Mouse (Mus musculus): ENCODE results near the gene Sypl2. TPM values are rescaled to one million over a fixed set of nuclear protein-coding genes. Genes with fewer than 3 reads are reported as not detected.

The Sypl2 gene
- total and polyA plus RNA-seq, 3 experiments, result not detected

DNA sequence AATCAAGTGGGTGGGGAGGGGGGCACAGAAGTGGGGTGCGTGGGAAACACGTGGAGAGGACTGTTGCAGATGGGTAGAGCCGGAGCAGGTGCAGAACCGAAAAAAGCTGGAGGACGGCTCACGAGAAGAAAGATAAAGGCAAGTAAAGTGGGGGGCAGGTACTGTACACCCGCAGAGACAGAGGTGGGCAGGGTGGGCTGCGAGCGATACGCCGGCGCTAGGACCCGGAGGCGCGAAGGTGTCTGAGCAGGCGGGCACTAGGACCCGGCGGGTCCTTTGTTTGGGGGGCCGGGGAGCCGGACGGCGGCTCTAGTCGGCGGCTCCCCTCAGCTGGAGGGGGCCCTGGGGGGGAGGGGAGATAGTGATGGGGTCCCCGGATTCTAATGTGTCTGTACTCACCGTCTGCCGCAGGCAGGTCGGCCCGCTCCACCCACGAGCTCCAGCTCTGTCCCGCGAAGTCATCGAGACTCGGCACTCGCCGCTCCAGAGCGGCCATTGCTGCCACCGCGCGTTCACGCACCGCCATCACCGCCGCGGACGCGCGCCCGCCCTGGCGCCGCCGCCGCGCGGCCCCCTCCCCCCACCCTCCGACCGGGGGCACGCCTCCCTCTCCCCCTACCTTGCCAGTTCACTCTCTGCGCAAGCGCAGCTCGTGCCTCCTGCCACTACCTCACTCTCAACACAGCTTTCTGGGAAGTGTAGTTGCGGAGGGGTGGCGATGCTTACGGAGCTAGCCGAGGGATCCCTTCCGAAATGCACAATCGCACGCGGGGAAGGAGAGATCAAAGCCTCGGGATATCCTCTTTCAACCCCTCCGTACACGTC lies 16.3 kb downstream of the Sypl2 start:
- Histone ChIP-seq H3K36me3 (ENCODE audit: control insufficient read depth in 1 of 2, insufficient read depth in 2 of 2, low read length in 2 of 2) (peaks cover 0 to 8% of the 10 kb centered on the region in 2 experiments; a peak in 2 of 4 replicates), H3K27ac (ENCODE audit: control insufficient read depth, low read depth, low read length) (peak overlapping the region; percentile 78), H3K9ac (ENCODE audit: control insufficient read depth, low read depth, low read length, poor library complexity, severe bottlenecking) (peak overlapping the region; percentile 93)
- TF ChIP-seq MEF2A (IDR thresholded peaks at IDR 0.05; ENCODE audit: extremely low read depth, insufficient replicate concordance, low read depth, low read length, poor library complexity, severe bottlenecking) (no peak), SMC3 (IDR thresholded peaks at IDR 0.05; ENCODE audit: low read depth, low read length) (no peak), USF1 (IDR thresholded peaks at IDR 0.05; ENCODE audit: low read depth, low read length) (0 out of 2 replicates have a peak, but pooled peaks have one; percentile 13), CTCF (IDR thresholded peaks at IDR 0.05 in 2 of 3, conservative IDR thresholded peaks at IDR 0.05 in 1 of 3; ENCODE audit: control insufficient read depth in 1 of 3, insufficient read depth in 1 of 3, low read depth in 2 of 3, low read length in 3 of 3, poor library complexity in 1 of 3, severe bottlenecking in 1 of 3) (peak in 1 of 3 experiments; percentile 13; a peak in 1 of 6 replicates), RAD21 (IDR thresholded peaks at IDR 0.05; ENCODE audit: low read depth, low read length) (no peak), ZNF384 (IDR thresholded peaks at IDR 0.05; ENCODE audit: low read depth, low read length) (no peak), ELF1 (IDR thresholded peaks at IDR 0.05; ENCODE audit: low read depth, low read length) (peak; percentile 69), JUND (IDR thresholded peaks at IDR 0.05; ENCODE audit: low read depth, low read length) (no peak), RCOR1 (IDR thresholded peaks at IDR 0.05; ENCODE audit: low read depth, low read length) (no peak), HCFC1 (IDR thresholded peaks at IDR 0.05; ENCODE audit: low read depth, low read length) (peak; percentile 89), POLR2AphosphoS2 (IDR thresholded peaks at IDR 0.05; ENCODE audit: low read length) (no peak), TBP (IDR thresholded peaks at IDR 0.05; ENCODE audit: low read depth, low read length) (peak; percentile 74), SIN3A (IDR thresholded peaks at IDR 0.05; ENCODE audit: low read length) (peak; percentile 99), ETS1 (IDR thresholded peaks at IDR 0.05; ENCODE audit: low read depth, low read length) (no peak; the same call in 1 of the 2 replicates), BHLHE40 (IDR thresholded peaks at IDR 0.05; ENCODE audit: borderline replicate concordance, low read depth, low read length) (no peak), UBTF (IDR thresholded peaks at IDR 0.05; ENCODE audit: borderline replicate concordance, insufficient read depth, low read depth, low read length) (no peak), MAZ (IDR thresholded peaks at IDR 0.05; ENCODE audit: low read depth, low read length) (peak; percentile 93; the same call in 1 of the 2 replicates), ZC3H11A (IDR thresholded peaks at IDR 0.05; ENCODE audit: low read depth, low read length) (no peak), E2F4 (IDR thresholded peaks at IDR 0.05; ENCODE audit: borderline replicate concordance, low read depth, low read length) (no peak; the same call in 1 of the 2 replicates), NRF1 (IDR thresholded peaks at IDR 0.05; ENCODE audit: insufficient read depth, low read depth, low read length, poor library complexity, severe bottlenecking) (peak; percentile 92), TAL1 (IDR thresholded peaks at IDR 0.05; ENCODE audit: low read length) (no peak), EP300 (IDR thresholded peaks at IDR 0.05; ENCODE audit: low read depth in 1 of 2, low read length in 2 of 2) (no peak), CHD1 (IDR thresholded peaks at IDR 0.05; ENCODE audit: low read depth, low read length) (no peak), KAT2A (conservative IDR thresholded peaks at IDR 0.05; ENCODE audit: low read depth, low read length) (peak; percentile 66; the same call in 1 of the 2 replicates), CHD2 (IDR thresholded peaks at IDR 0.05; ENCODE audit: low read length) (no peak), ZMIZ1 (IDR thresholded peaks at IDR 0.05; ENCODE audit: low read depth, low read length) (peak; percentile 16), MAFK (IDR thresholded peaks at IDR 0.05; ENCODE audit: borderline replicate concordance, low read depth, low read length) (no peak), GATA1 (IDR thresholded peaks at IDR 0.05; ENCODE audit: low read depth, low read length) (no peak), POLR2AphosphoS5 (IDR thresholded peaks at IDR 0.05; ENCODE audit: borderline replicate concordance, low read depth, low read length) (no peak), POLR2A (IDR thresholded peaks at IDR 0.05; ENCODE audit: control insufficient read depth in 1 of 2, insufficient read depth in 1 of 2, low read depth in 1 of 2, low read length in 2 of 2, poor library complexity in 1 of 2) (peak; percentile 70 to 72), TCF12 (IDR thresholded peaks at IDR 0.05; ENCODE audit: low read depth, low read length) (peak; percentile 58), ZKSCAN1 (IDR thresholded peaks at IDR 0.05; ENCODE audit: low read depth, low read length) (no peak), USF2 (IDR thresholded peaks at IDR 0.05; ENCODE audit: borderline replicate concordance in 1 of 2, insufficient read depth in 1 of 2, low read depth in 1 of 2, low read length in 2 of 2) (no peak), MAX (IDR thresholded peaks at IDR 0.05; ENCODE audit: low read length) (peak; percentile 57; the same call in 1 of the 2 replicates), NELFE (IDR thresholded peaks at IDR 0.05; ENCODE audit: low read depth, low read length) (peak; percentile 86)

More for the DNA sequence above, 16.3 kb downstream of the Sypl2 start:
- Histone ChIP-seq H3K4me3 (ENCODE audit: control insufficient read depth in 1 of 2, insufficient read depth in 1 of 2, low read depth in 2 of 2, low read length in 2 of 2) (peak overlapping the region; percentile 78 to 93), H3K27me3 (ENCODE audit: control insufficient read depth in 1 of 2, insufficient read depth in 2 of 2, low read length in 2 of 2) (no peaks in the 10 kb centered on the region), H3K9me3 (replicated peaks; ENCODE audit: insufficient read depth, low read length) (no peaks in the 10 kb centered on the region), H3K79me2 (ENCODE audit: control insufficient read depth, insufficient read depth, low read length, poor library complexity) (peaks cover 8% of the 10 kb centered on the region), H3K4me1 (ENCODE audit: control insufficient read depth in 1 of 2, insufficient read depth in 2 of 2, low read length in 2 of 2) (peaks cover 2 to 9% of the 10 kb centered on the region in 2 experiments; a peak in 2 of 4 replicates)
- DNase-seq (ENCODE audit: low read depth, low spot score), result peak; percentile 97
